Mouse (Mus musculus) kidney, adult 2 months (tissue): ENCODE data around the gene Mpst.

Experiments used
- CTCF ChIP-seq: fragments of 200-500 bp; conservative IDR thresholded peaks from 2 replicates; pipeline ENCODE4 v1.5.1; 2011; ENCODE audit warnings: low read depth, mild to moderate bottlenecking, control low read depth, low read length, moderate library complexity, mixed read lengths; ENCODE audit not compliant: insufficient read depth, insufficient read length
- POLR2A ChIP-seq: fragments of 200-500 bp; IDR thresholded peaks from one replicate; pipeline ENCODE4 v1.6.1; 2011; ENCODE audit warnings: low read depth, low read length, control low read depth

DNA sequence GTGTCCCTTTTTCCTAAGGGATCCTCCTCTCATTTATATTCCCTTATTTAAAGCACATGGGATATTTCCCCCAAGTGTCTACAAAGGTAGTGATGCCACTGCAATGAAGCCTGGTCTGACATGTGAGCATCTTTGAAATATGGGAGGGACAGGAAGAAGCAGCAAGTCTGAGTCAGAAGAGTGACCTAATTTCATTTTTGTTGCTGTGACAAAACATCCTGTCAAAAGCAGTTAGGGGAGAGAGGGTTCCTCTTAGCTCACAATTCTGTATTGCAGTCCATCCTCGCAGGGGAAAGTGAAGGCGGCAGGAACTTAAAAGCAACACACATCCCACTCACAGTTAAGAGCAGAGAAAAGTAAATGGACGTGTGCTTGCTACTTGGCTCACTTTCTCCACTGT is 15.4 kb upstream of the Mpst start:
- no peak for TF ChIP-seq CTCF
- TF ChIP-seq POLR2A: no peak
